Mouse (Mus musculus): ENCODE data around the gene Rbm8a.
"Not testable (repeated sequence)": the region's sequence is repeated elsewhere in the genome, so short reads cannot be mapped to it uniquely, and the experiment has no call there.

The Rbm8a gene

DNA sequence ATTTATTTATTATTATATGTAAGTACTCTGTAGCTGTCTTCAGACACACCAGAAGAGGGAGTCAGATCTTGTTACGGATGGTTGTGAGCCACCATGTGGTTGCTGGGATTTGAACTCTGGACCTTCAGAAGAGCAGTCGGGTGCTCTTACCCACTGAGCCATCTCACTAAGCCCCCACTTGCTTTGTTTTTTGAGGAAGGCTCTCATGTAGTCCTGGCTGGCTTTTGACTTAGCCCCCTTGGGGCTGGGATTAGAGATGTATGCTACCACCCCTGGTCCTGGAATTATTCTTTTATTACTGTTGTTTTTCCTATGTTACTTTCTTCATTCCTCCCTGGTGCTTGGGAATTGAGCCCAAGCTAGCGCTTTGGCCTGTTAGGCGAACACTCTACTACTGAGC is 23.7 kb upstream of the Rbm8a start:
- not testable (repeated sequence) for DNase-seq (ENCODE audit: low spot score)

DNA sequence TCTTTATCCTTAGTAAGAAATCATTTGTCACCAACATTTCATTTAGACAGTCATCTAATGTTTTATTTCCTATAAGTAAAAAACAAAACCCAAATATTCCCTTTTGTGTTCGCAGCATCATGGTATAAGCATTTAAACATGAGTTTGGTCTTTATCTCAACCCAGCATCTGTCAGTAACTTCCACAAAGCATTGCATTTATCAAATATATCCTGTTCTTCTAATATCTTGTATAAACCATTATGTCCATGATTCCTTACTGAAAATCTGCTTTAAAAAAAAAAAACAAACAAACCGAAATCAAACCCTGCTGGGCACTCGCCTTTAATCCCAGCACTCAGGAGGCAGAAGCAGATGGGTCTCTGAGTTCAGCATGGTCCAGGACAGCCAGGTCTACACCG is 23.1 kb upstream of the Rbm8a start:
- DNase-seq (ENCODE audit: low spot score) = no peak

DNA sequence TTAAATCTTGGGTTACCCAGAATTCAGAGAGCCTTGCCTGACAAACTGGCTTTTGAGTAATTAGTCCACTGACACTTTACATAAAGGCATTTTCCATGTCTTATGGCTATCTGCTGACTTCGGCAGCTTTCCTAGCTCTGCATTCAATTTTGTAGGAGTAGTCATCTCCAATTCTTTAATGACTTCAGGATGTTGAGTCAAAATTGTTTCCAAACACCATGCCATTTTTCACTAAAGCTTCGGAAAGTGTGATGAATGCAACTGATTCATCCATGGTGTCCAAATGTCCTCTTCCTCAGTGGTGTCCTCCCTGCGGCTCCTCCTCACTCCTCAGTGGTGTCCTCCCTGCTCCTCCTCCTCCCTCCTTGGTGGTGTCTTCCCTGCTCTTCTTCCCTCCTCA is 11.8 kb upstream of the Rbm8a start:
- no peak for DNase-seq (ENCODE audit: low spot score)

DNA sequence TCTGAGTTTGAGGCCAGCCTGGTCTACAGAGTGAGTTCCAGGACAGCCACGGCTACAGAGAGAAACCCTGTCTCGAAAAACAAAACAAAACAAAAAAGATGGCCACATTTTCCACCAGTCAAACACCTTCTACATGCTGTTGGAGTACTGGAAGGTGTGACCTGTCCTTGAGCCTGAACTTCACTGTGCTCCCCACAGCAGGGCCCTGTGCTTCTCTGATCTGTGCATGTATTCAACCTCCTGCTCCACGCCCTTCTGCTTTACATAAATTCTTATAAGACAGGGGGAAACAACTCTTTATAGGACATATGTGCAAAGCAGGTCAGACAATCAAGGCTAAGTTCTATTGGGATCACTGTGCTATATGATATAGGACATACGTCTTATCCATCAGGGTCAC is 6.5 kb upstream of the Rbm8a start:
- DNase-seq (ENCODE audit: low spot score) = no peak

DNA sequence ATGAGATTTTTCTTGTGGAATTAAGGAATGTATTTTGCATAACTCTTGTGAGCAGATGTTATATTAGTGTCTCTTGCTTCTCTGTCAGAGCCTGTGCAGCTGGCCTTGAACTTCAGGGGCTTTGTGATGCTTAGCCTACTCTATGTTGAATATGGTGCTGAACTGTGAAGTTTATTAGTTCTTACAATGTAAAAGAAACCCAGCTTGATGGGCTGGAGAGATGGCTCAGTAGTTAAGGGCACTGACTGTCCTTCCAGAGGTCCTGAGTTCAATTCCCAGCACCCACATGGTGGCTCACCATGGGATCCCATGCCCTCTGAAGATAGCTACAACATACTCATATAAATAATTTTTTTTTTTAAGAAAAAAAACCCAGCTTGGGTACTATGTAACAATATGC is 2.3 kb downstream of the Rbm8a start:
- DNase-seq (ENCODE audit: low spot score) = no peak

DNA sequence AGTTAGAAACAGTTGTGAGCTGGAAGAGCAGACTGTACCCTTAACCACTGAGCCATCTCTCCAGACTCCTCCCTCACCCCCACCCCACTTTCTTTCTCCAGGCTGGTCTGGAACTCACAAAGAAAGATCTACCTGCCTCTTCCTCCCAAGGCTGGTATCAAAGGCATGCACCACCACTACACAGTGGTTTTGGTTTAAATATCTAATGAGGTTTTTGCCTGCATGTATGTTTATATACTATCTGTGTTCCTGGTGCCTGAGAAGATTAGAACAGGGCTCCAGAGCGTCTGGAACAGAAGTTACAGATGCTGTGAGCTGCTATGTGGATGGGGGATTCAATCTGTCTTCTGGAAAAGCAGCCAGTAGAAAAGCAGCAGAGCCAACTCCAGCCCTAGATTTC is 4.3 kb downstream of the Rbm8a start:
- DNase-seq (ENCODE audit: low spot score) = no peak

DNA sequence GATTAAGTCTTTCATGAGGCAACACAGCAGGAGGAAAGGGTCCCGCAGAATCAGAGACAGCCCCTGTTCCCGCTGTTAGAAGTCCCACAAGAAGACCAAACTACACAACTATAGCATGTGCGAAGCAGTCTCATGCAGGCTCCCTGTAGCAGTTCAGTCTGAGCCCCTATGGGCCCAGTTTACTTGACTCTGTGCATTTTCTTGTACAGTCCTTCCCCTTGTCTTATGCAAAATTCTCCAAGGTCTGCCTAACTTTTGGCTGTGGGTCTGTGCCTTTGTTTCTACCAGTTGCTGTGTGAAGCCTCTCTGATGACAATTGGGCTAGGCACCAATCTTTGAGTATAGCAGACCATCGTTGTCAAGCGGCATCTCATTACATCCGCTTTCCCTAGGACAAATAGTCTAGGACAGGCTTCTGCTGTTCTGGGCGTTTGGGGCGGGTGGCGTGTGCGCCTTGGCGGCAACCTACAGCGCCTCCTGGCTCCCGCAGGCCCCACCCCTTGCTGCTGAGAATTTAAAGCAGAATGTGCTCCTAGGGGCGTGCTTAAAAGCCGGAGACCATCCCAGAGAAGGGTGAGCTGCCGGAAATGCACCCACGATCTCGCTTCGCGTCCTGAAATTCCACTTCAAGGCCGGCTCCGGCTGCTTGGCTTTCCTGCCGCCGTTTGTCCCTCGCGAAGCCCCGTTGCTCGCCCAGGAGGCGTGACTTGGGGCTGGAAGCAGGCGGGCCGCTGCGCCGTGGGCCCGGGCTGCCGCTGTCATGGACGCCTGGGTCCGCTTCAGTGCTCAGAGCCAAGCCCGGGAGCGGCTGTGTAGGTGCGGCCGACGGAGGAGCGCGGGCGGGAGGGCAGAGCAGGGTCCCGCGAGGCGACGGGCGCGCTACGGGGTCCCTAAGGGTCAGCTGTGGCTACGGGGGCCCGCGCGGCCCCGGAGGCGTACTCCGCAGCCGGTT is 5.5 kb downstream of the Rbm8a start, which contains the start of the genes Pex11b and Gm42957:
Gene Pex11b (plus strand): TSS at position 449 of the 952 bp plus-strand sequence.
Gene Gm42957 (plus strand): TSS at position 547 of the 952 bp plus-strand sequence.
- peak; percentile 81 for DNase-seq (ENCODE audit: low spot score)

DNA sequence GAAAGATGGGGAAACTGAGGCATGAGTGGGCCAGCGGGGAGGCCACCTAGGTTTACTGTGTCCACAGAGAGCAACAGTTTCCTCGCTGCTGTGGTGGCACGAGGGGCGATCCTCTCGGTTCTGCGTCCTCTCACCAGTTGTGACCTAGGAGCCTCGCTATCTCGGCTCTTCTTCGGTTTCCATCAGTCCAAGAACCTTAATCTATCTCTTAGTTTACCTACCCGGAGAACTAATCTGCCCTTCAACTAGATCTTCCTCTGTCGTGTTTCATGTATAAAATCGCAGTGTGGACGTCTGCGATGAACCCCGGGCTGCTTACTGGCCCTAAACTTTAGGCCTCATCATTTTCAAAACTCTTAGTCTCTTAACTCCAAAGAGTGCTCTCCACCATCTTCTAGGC is 6.2 kb downstream of the Rbm8a start:
- no peak for DNase-seq (ENCODE audit: low spot score)

DNA sequence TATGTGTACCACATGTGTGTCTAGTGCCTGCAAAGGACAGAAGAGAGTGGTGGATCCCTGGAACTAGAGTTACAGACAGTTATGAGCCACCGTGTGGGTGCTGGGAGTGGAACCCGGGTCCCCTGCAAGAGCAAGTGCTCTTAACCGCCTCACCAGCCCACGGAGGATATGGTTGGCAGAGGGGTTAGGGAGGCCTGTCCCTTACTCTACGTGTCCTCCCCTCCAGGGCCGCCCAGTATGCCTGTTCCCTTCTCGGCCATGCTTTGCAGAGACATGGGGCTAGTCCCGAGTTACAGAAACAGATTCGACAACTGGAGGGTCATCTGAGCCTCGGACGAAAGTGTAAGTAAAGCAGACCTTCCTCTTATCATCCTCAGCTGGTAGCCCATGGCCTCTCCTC is 6.7 kb downstream of the Rbm8a start:
- no peak for DNase-seq (ENCODE audit: low spot score)

DNA sequence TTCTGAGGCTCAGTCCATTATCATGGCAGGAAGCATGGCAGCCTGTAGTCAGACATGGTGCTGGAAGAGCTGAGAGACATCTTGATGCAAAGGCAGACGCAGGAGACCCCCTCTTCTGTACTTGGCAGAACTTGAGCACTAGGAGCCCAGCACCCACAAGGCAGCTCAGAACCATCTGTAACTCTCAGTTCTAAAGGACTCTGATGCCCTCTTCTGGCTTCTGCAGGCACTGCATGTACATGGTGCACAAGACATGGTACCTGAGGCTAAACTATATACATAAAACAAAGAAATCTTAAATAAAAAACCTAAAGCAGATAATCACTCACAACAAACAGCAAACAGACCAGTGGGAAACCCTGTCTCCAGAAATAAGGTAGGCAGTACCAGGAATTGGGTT is 9.5 kb downstream of the Rbm8a start:
- peak; percentile 73 for DNase-seq (ENCODE audit: low spot score)

DNA sequence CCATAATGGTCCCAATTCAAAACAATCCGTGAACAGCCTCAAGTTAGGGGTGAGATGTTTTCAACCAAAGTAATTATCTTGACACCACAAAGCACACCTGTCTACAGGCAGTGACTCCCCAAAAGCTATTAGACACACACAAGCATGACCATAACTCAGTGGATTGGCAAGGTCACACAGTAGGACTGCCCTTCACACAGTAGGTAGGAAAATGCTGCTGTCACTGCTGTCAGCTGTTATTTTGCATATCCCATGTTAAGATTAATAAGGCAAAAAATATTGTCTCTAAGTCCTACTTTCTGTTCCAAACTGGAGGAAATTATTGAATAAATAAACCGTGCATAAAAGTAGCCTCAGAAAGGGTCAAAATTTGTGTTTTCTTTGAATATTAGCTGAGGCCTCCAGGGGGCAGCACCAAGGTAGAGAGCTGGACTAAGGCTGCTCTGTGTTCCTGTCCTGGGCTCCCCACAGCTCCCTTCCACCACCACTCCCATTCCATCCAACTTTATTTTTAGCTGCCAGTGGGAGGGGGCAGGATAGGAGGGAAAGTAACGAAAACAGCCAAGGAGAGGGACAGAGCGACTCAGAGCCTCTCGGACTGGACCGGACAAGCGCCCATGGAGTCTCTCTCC is 15.4 kb downstream of the Rbm8a start, which contains the start of gene Itga10:
Gene Itga10 (plus strand): TSS at position 567 of the 632 bp plus-strand sequence.
- no peak for DNase-seq (ENCODE audit: low spot score)

DNA sequence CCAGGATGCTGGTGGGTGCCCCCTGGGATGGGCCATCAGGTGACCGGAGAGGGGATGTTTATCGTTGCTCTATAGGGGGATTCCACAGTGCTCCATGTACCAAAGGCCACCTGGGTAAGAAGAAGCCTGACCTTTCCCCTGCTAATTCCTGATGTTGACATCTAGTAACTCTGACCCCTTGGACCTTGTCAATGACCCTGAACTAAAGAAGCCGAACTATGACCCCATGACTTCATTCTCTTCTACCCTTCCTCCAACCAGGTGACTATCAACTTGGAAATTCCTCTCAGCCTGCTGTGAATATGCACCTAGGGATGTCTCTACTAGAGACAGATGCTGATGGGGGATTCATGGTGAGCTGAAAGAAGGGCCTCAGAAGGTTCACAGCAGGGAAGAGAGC is 17.6 kb downstream of the Rbm8a start:
- no peak for DNase-seq (ENCODE audit: low spot score)

DNA sequence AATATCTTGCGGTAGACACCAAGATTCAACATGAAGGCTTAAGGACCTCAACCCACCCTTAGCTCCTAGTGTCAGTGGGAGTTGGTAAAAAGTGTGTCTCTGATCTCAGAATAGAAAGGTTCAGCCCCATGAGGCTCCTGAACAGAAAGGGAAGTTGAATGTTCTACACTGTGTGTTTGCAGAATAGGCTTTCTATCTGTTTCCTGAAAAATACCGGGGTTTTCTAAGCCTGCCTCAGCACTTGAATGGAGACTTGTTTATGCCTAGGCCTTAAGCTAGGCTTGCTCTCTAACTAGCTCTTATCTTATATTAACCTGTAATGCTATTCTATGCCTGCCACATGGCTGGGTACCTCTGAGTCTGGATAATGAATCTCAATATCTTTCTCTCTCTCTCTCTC is 31.2 kb downstream of the Rbm8a start:
- no peak for DNase-seq (ENCODE audit: low spot score)

DNA sequence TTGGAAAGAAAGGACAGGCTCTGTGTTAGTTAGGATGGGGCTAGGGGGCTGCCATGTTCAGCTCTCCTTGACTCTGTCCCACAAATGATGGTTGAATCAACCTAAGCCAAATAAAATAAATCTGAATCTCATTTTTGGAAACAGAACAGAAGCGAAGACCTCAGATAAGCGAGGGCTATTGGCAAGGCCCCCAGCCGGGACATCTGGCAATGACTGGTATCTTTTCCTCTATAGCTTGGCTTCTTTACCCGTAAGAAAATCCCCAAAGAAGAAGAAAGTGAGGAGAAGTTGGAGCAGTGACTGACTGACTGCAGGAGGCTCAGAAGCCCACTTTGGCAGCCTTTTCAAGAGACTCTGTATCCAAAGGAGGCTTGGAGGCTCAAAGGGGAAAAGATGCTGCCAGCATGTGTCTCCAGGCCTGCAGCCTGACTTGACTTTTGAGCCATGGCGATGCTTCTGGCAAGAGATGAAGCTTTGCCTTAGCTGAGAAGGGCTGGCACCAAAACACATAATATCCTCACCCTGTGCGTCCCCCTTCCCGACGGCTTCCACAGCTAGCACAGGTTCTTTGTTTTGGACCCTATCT is 33.1 kb downstream of the Rbm8a start:
- DNase-seq (ENCODE audit: low spot score) = no peak

DNA sequence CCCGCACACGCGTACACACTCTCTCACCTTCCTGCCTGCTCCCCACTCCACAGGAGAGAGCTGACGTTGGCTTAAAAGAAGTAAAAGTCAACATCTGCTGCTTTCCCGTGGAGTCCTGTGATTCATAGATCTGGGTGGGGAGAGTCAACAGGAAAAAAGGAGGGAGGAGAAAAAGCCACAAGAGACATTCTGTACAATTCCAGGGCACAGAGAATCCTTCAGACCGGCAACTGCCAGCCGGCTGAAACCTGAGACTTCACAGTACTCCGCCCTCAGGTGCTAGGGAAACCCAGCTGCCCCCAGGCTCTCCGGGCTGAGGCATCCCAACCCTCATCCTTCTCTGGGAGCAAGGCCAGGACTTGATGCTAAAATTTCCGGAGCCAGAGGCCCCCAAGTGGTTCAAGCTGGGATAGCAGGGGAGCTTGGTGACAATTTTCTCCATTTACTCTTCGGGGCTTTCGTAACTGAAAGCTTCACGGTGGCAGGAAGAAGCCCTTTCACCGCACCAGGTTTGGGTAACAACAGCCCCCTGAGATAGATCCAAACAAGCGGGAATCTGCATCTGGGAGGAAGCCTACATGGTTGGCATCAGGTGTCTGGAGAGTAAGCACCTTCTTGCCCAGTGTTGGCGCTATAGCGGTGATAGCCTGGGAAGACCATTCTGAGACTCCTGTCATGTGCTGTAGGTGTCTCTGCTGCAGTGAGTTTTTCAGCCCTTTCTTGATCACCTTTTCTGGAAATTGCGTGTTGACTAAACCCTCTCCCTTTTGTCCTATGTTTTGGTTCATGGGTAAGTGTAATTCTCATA is 33.9 kb downstream of the Rbm8a start:
- peak; percentile 45 for DNase-seq (ENCODE audit: low spot score)

DNA sequence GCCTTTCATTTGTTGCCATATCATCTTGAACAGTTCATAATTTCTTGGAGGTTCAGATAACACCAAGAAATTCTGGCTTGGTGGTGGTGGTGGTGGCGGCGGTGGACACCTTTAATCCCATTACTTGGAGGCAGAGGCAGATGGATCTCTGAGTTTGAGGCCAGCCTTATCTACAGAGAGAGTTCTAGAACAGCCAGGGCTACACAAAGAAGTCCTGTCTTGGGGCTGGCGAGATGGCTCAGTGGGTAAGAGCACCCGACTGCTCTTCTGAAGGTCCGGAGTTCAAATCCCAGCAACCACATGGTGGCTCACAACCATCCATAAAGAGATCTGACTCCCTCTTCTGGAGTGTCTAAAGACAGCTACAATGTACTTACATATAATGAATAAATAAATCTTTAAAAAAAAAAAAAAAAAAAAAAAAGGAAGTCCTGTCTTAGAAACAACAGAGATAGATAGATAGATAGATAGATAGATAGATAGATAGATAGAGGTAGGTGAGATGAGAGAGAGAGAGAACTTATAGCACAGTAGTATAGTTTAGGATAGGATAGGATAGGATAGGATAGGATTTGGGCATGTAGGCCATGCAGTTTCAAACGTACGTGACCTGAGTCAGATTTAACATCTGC is 36.1 kb downstream of the Rbm8a start:
- not testable (repeated sequence) for DNase-seq (ENCODE audit: low spot score)

DNA sequence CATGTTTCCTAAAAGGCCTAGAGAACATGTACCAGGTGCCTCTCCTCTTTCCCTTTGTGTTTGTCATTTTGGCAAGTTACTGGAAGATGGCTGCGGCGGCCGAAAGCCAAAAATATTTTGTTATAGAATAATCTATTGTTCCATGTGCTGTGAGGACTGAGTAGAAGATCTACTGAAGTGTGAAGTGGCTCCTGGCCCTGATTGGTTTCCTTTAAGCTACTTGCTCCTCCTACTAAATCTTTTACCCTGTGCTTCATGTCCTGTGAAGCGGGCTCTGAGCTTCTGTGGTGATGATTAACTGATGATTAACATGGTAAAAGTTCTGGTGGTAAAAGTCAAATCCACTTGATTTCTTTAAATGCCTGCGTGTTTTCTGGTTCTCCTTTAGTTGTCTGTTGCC is 37.2 kb downstream of the Rbm8a start:
- no peak for DNase-seq (ENCODE audit: low spot score)

DNA sequence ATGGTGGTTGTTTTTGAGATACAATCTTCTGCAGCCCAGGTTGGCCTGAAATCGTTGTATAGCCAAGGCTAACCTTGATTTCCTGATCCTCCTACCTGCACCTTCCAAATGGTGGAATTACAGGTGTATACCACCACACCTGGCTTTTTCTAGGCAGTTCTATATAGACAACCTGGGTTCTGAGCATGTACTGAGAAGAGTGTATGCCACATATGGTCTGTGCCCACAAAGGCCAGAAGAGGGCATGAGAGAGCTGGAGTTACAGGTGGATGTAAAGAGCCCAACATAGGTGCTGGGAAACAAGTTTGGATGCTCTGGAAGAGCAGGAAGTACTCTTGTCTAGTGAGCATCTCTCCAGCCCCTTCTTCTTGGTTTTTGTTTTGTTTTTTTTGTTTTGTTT is 37.6 kb downstream of the Rbm8a start:
- DNase-seq (ENCODE audit: low spot score) = peak; percentile 22

DNA sequence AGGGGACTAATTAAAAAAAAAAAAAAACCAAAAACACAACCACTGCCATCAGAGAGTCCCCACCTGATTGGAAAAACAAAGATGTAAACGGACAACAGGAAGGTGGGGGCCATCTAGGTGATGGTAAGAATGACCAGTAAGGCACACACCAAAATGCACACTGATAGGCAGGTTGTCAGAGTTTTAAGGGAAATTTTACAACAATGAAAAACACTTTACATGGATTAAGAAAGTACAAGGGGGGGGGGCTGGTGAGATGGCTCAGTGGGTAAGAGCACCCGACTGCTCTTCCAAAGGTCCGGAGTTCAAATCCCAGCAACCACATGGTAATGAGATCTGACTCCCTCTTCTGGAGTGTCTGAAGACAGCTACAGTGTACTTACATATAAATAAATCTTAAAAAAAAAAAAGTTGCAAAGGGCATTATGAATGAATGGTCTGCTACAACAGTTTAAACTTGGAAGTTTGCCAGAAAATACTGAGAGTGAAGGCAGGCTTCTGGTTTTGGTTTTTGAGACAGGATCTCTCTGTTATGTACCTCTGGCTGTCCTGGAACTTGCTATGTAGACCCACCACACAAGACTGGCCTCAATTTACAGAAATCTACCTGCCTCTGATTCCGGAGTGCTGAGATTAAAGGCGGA is 38.8 kb downstream of the Rbm8a start:
- DNase-seq (ENCODE audit: low spot score) = no peak

DNA sequence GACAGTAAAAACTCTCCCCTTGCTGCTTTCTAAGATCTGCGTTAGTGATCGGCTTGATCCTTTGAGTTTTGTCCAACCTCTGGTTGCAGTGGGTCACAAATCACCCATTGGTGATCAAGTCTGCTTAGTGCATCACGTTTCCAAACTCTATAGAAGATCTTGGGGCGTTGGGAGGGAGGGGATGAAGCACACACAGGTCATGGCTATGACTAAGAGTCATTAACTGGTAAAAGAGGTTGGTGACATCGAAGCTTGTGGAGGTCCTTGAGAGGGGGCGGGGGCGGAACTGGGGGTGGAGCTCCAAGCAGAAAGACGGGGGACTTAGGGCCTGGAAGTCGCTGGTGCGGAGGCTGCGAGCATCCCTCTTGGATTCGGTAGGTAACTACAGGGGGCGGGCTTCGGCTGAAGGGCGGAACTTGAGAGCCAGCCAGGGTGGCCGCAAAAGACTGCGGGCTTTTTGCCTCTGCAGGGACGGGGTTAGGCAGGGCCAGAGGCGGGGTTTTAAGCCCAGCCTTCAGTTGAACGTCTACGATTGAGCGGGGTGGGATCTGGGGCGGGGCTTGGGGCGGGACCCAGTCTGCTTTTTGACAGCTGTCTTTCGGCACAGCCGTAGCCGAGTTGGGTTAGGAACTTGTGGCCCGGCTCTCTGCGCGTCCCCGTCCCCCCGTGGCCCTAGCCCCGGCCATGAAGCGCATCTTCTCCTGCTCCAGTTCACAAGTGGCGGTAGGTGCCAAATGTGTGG is 40.2 kb downstream of the Rbm8a start, which contains the start of gene Ankrd35:
Gene Ankrd35 (plus strand): TSS at position 405 of the 742 bp plus-strand sequence.
- peak; percentile 89 for DNase-seq (ENCODE audit: low spot score)

Data from T-cell, adult 2 months (primary cell).